Mouse (Mus musculus) stomach, embryonic 14.5 days (tissue): ENCODE measurements around the gene Cops7a. TPM values are rescaled to one million over a fixed set of nuclear protein-coding genes. Genes with fewer than 3 reads are reported as not detected.

ENCODE experiments used
- ATAC-seq: fragments of 200-750 bp; cut with Nextera tagmentation; 2 replicates; pipeline ENCODE4 v1.8.0; 2017; ENCODE audit warnings: low read depth, moderate TSS enrichment; ENCODE audit not compliant: insufficient number of reproducible peaks, insufficient read depth, low FRiP score
- H3K27ac ChIP-seq: fragments of 300-500 bp; sonication (generic); 2 replicates; pipeline ENCODE4 v1.5.1; 2014; ENCODE audit warnings: mild to moderate bottlenecking, low read length, moderate library complexity, mixed read lengths
- H3K27me3 ChIP-seq: fragments of 300-500 bp; sonication (generic); 2 replicates; pipeline ENCODE4 v1.6.1; 2014; ENCODE audit warnings: low read length, control low read depth, mixed read lengths; ENCODE audit not compliant: control insufficient read depth, insufficient read depth
- H3K36me3 ChIP-seq: fragments of 300-500 bp; sonication (generic); 2 replicates; pipeline ENCODE4 v1.6.1; 2014; ENCODE audit warnings: mild to moderate bottlenecking, control low read depth, low read length, moderate library complexity, mixed read lengths; ENCODE audit not compliant: control insufficient read depth, insufficient read depth
- H3K4me1 ChIP-seq: fragments of 300-500 bp; sonication (generic); 2 replicates; pipeline ENCODE4 v1.6.1; 2014; ENCODE audit warnings: low read length, control low read depth, mixed read lengths; ENCODE audit not compliant: control insufficient read depth, insufficient read depth
- H3K4me2 ChIP-seq: fragments of 300-500 bp; sonication (generic); replicated peaks from 2 replicates; pipeline ENCODE4 v1.6.1; 2014; ENCODE audit warnings: low read depth, low read length, control low read depth
- H3K4me3 ChIP-seq: fragments of 300-500 bp; sonication (generic); 2 replicates; pipeline ENCODE4 v1.5.1; 2014; ENCODE audit warnings: low read depth, low read length, control low read depth
- H3K9ac ChIP-seq: fragments of 300-500 bp; sonication (generic); replicated peaks from 2 replicates; pipeline ENCODE4 v1.6.1; 2014; ENCODE audit warnings: low read depth, mild to moderate bottlenecking, control low read depth, low read length, moderate library complexity, mixed read lengths
- H3K9me3 ChIP-seq: fragments of 300-500 bp; sonication (generic); 2 replicates; pipeline ENCODE4 v1.6.1; 2016; ENCODE audit warnings: low read depth, low read length, control low read depth; ENCODE audit not compliant: control insufficient read depth
- WGBS: fragments of 180-500 bp; shearing (Covaris S2); extraction: QIAGEN DNeasy Blood & Tissue Kit; methylation state at CpG from one replicate; pipeline ENCODE4 v1.1.7; 2014; 5-methylcytosine and 5-hydroxymethylcytosine counted together
- polyA plus RNA-seq: library from polyadenylated mRNA; unstranded; fragments of >200 nt; fragmentation: Nextera tagmentation; extraction: Ambion mirVana; gene quantifications from 2 replicates; pipeline ENCODE4 v1.2.1, GENCODE M21; 2014

The Cops7a gene
- polyA plus RNA-seq: 139 and 141 TPM in 2 replicates

GRCm38 (mm10) chr6:124965088-124965719 is at the start of gene Cops7a:
TSS of gene Cops7a (minus strand) at chr6:124965538.
- under 1% methylated on average over 68 of the region's 68 CpGs for WGBS

GRCm38 (mm10) chr6:125009181-125010073 is 44.1 kb upstream of the Cops7a start:
- peak overlapping the region; percentile 70 for H3K4me3 ChIP-seq
- H3K36me3 ChIP-seq: peaks cover 28% of the 10 kb centered on the region; the same call in 1 of the 2 replicates
- under 1% methylated on average over 43 of the region's 78 CpGs for WGBS
- peak overlapping the region; percentile 67 for H3K4me2 ChIP-seq
- H3K9me3 ChIP-seq: no peaks in the 10 kb centered on the region
- H3K4me1 ChIP-seq: peaks cover 13% of the 10 kb centered on the region; the same call in 1 of the 2 replicates
- H3K27ac ChIP-seq: peak overlapping the region; percentile 99
- peak overlapping the region; percentile 95 for H3K9ac ChIP-seq
- no peaks in the 10 kb centered on the region for H3K27me3 ChIP-seq
- peak; percentile 86 for ATAC-seq

More at GRCm38 (mm10) chr6:124965088-124965719, at the start of gene Cops7a:
- peak within 1 kb of the TSS; percentile 88 for H3K27ac ChIP-seq
- peak within 1 kb of the TSS; percentile 74 for H3K9ac ChIP-seq
- peak; percentile 95 for ATAC-seq
- H3K4me3 ChIP-seq: peak within 1 kb of the TSS; percentile 70
- no peaks in the 10 kb centered on the region for H3K27me3 ChIP-seq
- H3K4me2 ChIP-seq: peak within 1 kb of the TSS; percentile 95
- peaks cover 9% of the 10 kb centered on the region; the same call in 1 of the 2 replicates for H3K4me1 ChIP-seq
- H3K9me3 ChIP-seq: peaks cover 7% of the 10 kb centered on the region; the same call in 1 of the 2 replicates
- peaks cover 24% of the 10 kb centered on the region for H3K36me3 ChIP-seq

- Histone ChIP-seq H3K27me3 (no peaks in the 10 kb centered on the region), H3K9ac (peak within 1 kb of the TSS; percentile 95), H3K4me3 (peak within 1 kb of the TSS; percentile 70), H3K4me2 (peak within 1 kb of the TSS; percentile 67), H3K9me3 (no peaks in the 10 kb centered on the region), H3K4me1 (peaks cover 13% of the 10 kb centered on the region; the same call in 1 of the 2 replicates), H3K36me3 (peaks cover 25% of the 10 kb centered on the region; the same call in 1 of the 2 replicates), H3K27ac (peak within 1 kb of the TSS; percentile 99)
- no peak for ATAC-seq
- 0% methylated on average over 3 of the region's 3 CpGs for WGBS
Measured at GRCm38 (mm10) chr6:125009129-125009180, 43.6 kb upstream of the Cops7a start, which contains the start of gene Zfp384. TSS of gene Zfp384 (plus strand) at chr6:125009145.

GRCm38 (mm10) chr6:125008586-125009128 is 43.3 kb upstream of the Cops7a start:
- Histone ChIP-seq H3K4me2 (peak overlapping the region; percentile 67), H3K9ac (peak overlapping the region; percentile 95), H3K36me3 (peaks cover 22% of the 10 kb centered on the region; the same call in 1 of the 2 replicates), H3K4me3 (peak overlapping the region; percentile 70), H3K27ac (peak overlapping the region; percentile 99), H3K4me1 (peaks cover 13% of the 10 kb centered on the region; the same call in 1 of the 2 replicates), H3K27me3 (no peaks in the 10 kb centered on the region), H3K9me3 (no peaks in the 10 kb centered on the region)
- ATAC-seq: peak; percentile 97
- under 1% methylated on average over 33 of the region's 34 CpGs for WGBS

GRCm38 (mm10) chr6:125008060-125008459 is 42.7 kb upstream of the Cops7a start:
- Histone ChIP-seq H3K9me3 (no peaks in the 10 kb centered on the region), H3K27me3 (no peaks in the 10 kb centered on the region), H3K9ac (peak overlapping the region; percentile 61), H3K4me2 (peak overlapping the region; percentile 67), H3K36me3 (peaks cover 17% of the 10 kb centered on the region; the same call in 1 of the 2 replicates), H3K4me1 (peaks cover 13% of the 10 kb centered on the region; the same call in 1 of the 2 replicates), H3K4me3 (peak overlapping the region; percentile 70), H3K27ac (peak overlapping the region; percentile 75; the same call in 1 of the 2 replicates)
- ATAC-seq: no peak; the same call in 1 of the 2 replicates
- WGBS: 41% methylated on average over 13 of the region's 13 CpGs

GRCm38 (mm10) chr6:125005086-125005485 is 39.7 kb upstream of the Cops7a start:
- 31% methylated on average over 3 of the region's 3 CpGs for WGBS
- Histone ChIP-seq H3K4me2 (no peak overlapping the region), H3K36me3 (no peaks in the 10 kb centered on the region), H3K27me3 (no peaks in the 10 kb centered on the region), H3K4me1 (peaks cover 4% of the 10 kb centered on the region; the same call in 1 of the 2 replicates), H3K4me3 (no peak overlapping the region), H3K9me3 (no peaks in the 10 kb centered on the region), H3K27ac (no peak overlapping the region), H3K9ac (no peak overlapping the region)
- ATAC-seq: no peak

GRCm38 (mm10) chr6:125003706-125004105 is 38.4 kb upstream of the Cops7a start:
- no peak overlapping the region for H3K4me2 ChIP-seq
- no peak overlapping the region for H3K27ac ChIP-seq
- 0 out of 2 replicates have a peak, but pooled peaks cover 4% of the 10 kb centered on the region for H3K4me1 ChIP-seq
- H3K27me3 ChIP-seq: peaks cover 12% of the 10 kb centered on the region
- no peak for ATAC-seq
- H3K9me3 ChIP-seq: no peaks in the 10 kb centered on the region
- 24% methylated on average over 3 of the region's 3 CpGs for WGBS
- H3K36me3 ChIP-seq: no peaks in the 10 kb centered on the region
- no peak overlapping the region for H3K9ac ChIP-seq
- no peak overlapping the region for H3K4me3 ChIP-seq

- Histone ChIP-seq H3K4me2 (no peak overlapping the region), H3K9me3 (no peaks in the 10 kb centered on the region), H3K27ac (no peak overlapping the region), H3K4me3 (no peak overlapping the region), H3K4me1 (peaks cover 5% of the 10 kb centered on the region; the same call in 1 of the 2 replicates), H3K36me3 (no peaks in the 10 kb centered on the region), H3K27me3 (peaks cover 35% of the 10 kb centered on the region), H3K9ac (no peak overlapping the region)
- no peak for ATAC-seq
- 31% methylated on average over 10 of the region's 10 CpGs for WGBS
Measured at GRCm38 (mm10) chr6:124999546-124999945, 34.2 kb upstream of the Cops7a start.
